Mouse (Mus musculus): ENCODE data around the gene Sh3rf3. TPM values are rescaled to one million over a fixed set of nuclear protein-coding genes. Genes with fewer than 3 reads are reported as not detected.
A peak's percentile ranks its signal among the peaks of the same experiment; 100 is the strongest.

Sh3rf3 gene
- polyA plus RNA-seq (2014; fragmentation: Nextera tagmentation; extraction: Ambion mirVana): 4.7 TPM in 2 replicates

- under 1% methylated on average over 51 of the region's 79 CpGs for WGBS
Measured at GRCm38 (mm10) chr10:58813081-58813800, at the start of gene Sh3rf3. Sh3rf3 (plus strand) TSS chr10:58813359.

GRCm38 (mm10) chr10:58788486-58789274 is 24.5 kb upstream of the Sh3rf3 start:
- no peaks in the 10 kb centered on the region for H3K36me3 ChIP-seq (ENCODE audit: control insufficient read depth, insufficient read depth, low read length)
- no peak overlapping the region for H3K4me2 ChIP-seq (ENCODE audit: low read depth, low read length)
- no peak overlapping the region for H3K4me3 ChIP-seq (ENCODE audit: low read depth, low read length)
- H3K9me3 ChIP-seq (ENCODE audit: control insufficient read depth, low read length): no peaks in the 10 kb centered on the region
- WGBS: 90% methylated on average over 8 of the region's 8 CpGs
- no peaks in the 10 kb centered on the region for H3K4me1 ChIP-seq (ENCODE audit: control insufficient read depth, insufficient read depth, low read length)
- H3K27me3 ChIP-seq (ENCODE audit: control insufficient read depth, insufficient read depth, low read length): no peaks in the 10 kb centered on the region
- no peak overlapping the region for H3K27ac ChIP-seq (ENCODE audit: low read depth, low read length)
- no peak for ATAC-seq (ENCODE audit: low read depth)
- H3K9ac ChIP-seq (replicated peaks; ENCODE audit: low read depth, low read length): no peak overlapping the region

More at GRCm38 (mm10) chr10:58813081-58813800, at the start of gene Sh3rf3:
- no peaks in the 10 kb centered on the region for H3K9me3 ChIP-seq (ENCODE audit: control insufficient read depth, low read length)
- H3K4me3 ChIP-seq (ENCODE audit: low read depth, low read length): peak within 1 kb of the TSS; percentile 70
- H3K27ac ChIP-seq (ENCODE audit: low read depth, low read length): peak within 1 kb of the TSS; percentile 39
- H3K4me2 ChIP-seq (ENCODE audit: low read depth, low read length): peak within 1 kb of the TSS; percentile 98
- H3K36me3 ChIP-seq (ENCODE audit: control insufficient read depth, insufficient read depth, low read length): no peaks in the 10 kb centered on the region
- H3K4me1 ChIP-seq (ENCODE audit: control insufficient read depth, insufficient read depth, low read length): peaks cover 4% of the 10 kb centered on the region; the same call in 1 of the 2 replicates
- peak; percentile 45 for ATAC-seq (ENCODE audit: low read depth)
- peak within 1 kb of the TSS; percentile 63 for H3K9ac ChIP-seq (replicated peaks; ENCODE audit: low read depth, low read length)
- H3K27me3 ChIP-seq (ENCODE audit: control insufficient read depth, insufficient read depth, low read length): no peaks in the 10 kb centered on the region

- no peak overlapping the region for H3K4me2 ChIP-seq (ENCODE audit: low read depth, low read length)
- 0 out of 2 replicates have a peak, but pooled peaks cover 4% of the 10 kb centered on the region for H3K4me1 ChIP-seq (ENCODE audit: control insufficient read depth, insufficient read depth, low read length)
- no peaks in the 10 kb centered on the region for H3K27me3 ChIP-seq (ENCODE audit: control insufficient read depth, insufficient read depth, low read length)
- WGBS: 91% methylated on average over 8 of the region's 8 CpGs
- H3K9ac ChIP-seq (replicated peaks; ENCODE audit: low read depth, low read length): no peak overlapping the region
- no peak overlapping the region for H3K27ac ChIP-seq (ENCODE audit: low read depth, low read length)
- no peak for ATAC-seq (ENCODE audit: low read depth)
- H3K9me3 ChIP-seq (ENCODE audit: control insufficient read depth, low read length): no peaks in the 10 kb centered on the region
- H3K4me3 ChIP-seq (ENCODE audit: low read depth, low read length): no peak overlapping the region
- no peaks in the 10 kb centered on the region for H3K36me3 ChIP-seq (ENCODE audit: control insufficient read depth, insufficient read depth, low read length)
Measured at GRCm38 (mm10) chr10:58797555-58797954, 15.6 kb upstream of the Sh3rf3 start.

GRCm38 (mm10) chr10:58798156-58798555 is 15.0 kb upstream of the Sh3rf3 start:
- 0 out of 2 replicates have a peak, but pooled peaks cover 4% of the 10 kb centered on the region for H3K4me1 ChIP-seq (ENCODE audit: control insufficient read depth, insufficient read depth, low read length)
- H3K4me3 ChIP-seq (ENCODE audit: low read depth, low read length): no peak overlapping the region
- H3K9me3 ChIP-seq (ENCODE audit: control insufficient read depth, low read length): no peaks in the 10 kb centered on the region
- ATAC-seq (ENCODE audit: low read depth): no peak
- H3K36me3 ChIP-seq (ENCODE audit: control insufficient read depth, insufficient read depth, low read length): no peaks in the 10 kb centered on the region
- H3K4me2 ChIP-seq (ENCODE audit: low read depth, low read length): no peak overlapping the region
- H3K9ac ChIP-seq (replicated peaks; ENCODE audit: low read depth, low read length): no peak overlapping the region
- H3K27me3 ChIP-seq (ENCODE audit: control insufficient read depth, insufficient read depth, low read length): no peaks in the 10 kb centered on the region
- WGBS: 81% methylated on average over 3 of the region's 3 CpGs
- H3K27ac ChIP-seq (ENCODE audit: low read depth, low read length): no peak overlapping the region

GRCm38 (mm10) chr10:58800996-58801433 is 12.1 kb upstream of the Sh3rf3 start:
- no peaks in the 10 kb centered on the region for H3K9me3 ChIP-seq (ENCODE audit: control insufficient read depth, low read length)
- ATAC-seq (ENCODE audit: low read depth): no peak
- H3K27me3 ChIP-seq (ENCODE audit: control insufficient read depth, insufficient read depth, low read length): no peaks in the 10 kb centered on the region
- no peaks in the 10 kb centered on the region for H3K36me3 ChIP-seq (ENCODE audit: control insufficient read depth, insufficient read depth, low read length)
- 0 out of 2 replicates have a peak, but pooled peaks cover 4% of the 10 kb centered on the region for H3K4me1 ChIP-seq (ENCODE audit: control insufficient read depth, insufficient read depth, low read length)
- H3K27ac ChIP-seq (ENCODE audit: low read depth, low read length): no peak overlapping the region
- H3K4me2 ChIP-seq (ENCODE audit: low read depth, low read length): peak overlapping the region; percentile 29
- no peak overlapping the region for H3K9ac ChIP-seq (replicated peaks; ENCODE audit: low read depth, low read length)
- H3K4me3 ChIP-seq (ENCODE audit: low read depth, low read length): no peak overlapping the region
- 31% methylated on average over 21 of the region's 21 CpGs for WGBS

GRCm38 (mm10) chr10:58802391-58802790 is 10.8 kb upstream of the Sh3rf3 start:
- Histone ChIP-seq H3K36me3 (ENCODE audit: control insufficient read depth, insufficient read depth, low read length) (no peaks in the 10 kb centered on the region), H3K4me1 (ENCODE audit: control insufficient read depth, insufficient read depth, low read length) (0 out of 2 replicates have a peak, but pooled peaks cover 4% of the 10 kb centered on the region), H3K27me3 (ENCODE audit: control insufficient read depth, insufficient read depth, low read length) (no peaks in the 10 kb centered on the region), H3K9me3 (ENCODE audit: control insufficient read depth, low read length) (no peaks in the 10 kb centered on the region), H3K27ac (ENCODE audit: low read depth, low read length) (no peak overlapping the region), H3K9ac (replicated peaks; ENCODE audit: low read depth, low read length) (no peak overlapping the region), H3K4me2 (ENCODE audit: low read depth, low read length) (no peak overlapping the region), H3K4me3 (ENCODE audit: low read depth, low read length) (no peak overlapping the region)
- 78% methylated on average over 1 of the region's 1 CpGs for WGBS
- no peak for ATAC-seq (ENCODE audit: low read depth)

GRCm38 (mm10) chr10:58807956-58808355 is 5.2 kb upstream of the Sh3rf3 start:
- Histone ChIP-seq H3K4me3 (ENCODE audit: low read depth, low read length) (no peak overlapping the region), H3K4me1 (ENCODE audit: control insufficient read depth, insufficient read depth, low read length) (no peaks in the 10 kb centered on the region), H3K4me2 (ENCODE audit: low read depth, low read length) (no peak overlapping the region), H3K9me3 (ENCODE audit: control insufficient read depth, low read length) (no peaks in the 10 kb centered on the region), H3K27ac (ENCODE audit: low read depth, low read length) (no peak overlapping the region), H3K9ac (replicated peaks; ENCODE audit: low read depth, low read length) (no peak overlapping the region), H3K27me3 (ENCODE audit: control insufficient read depth, insufficient read depth, low read length) (no peaks in the 10 kb centered on the region), H3K36me3 (ENCODE audit: control insufficient read depth, insufficient read depth, low read length) (no peaks in the 10 kb centered on the region)
- WGBS: 73% methylated on average over 3 of the region's 3 CpGs
- ATAC-seq (ENCODE audit: low read depth): no peak

- Histone ChIP-seq H3K9me3 (ENCODE audit: control insufficient read depth, low read length) (no peaks in the 10 kb centered on the region), H3K4me2 (ENCODE audit: low read depth, low read length) (no peak overlapping the region), H3K4me1 (ENCODE audit: control insufficient read depth, insufficient read depth, low read length) (peaks cover 4% of the 10 kb centered on the region; the same call in 1 of the 2 replicates), H3K4me3 (ENCODE audit: low read depth, low read length) (no peak overlapping the region), H3K27me3 (ENCODE audit: control insufficient read depth, insufficient read depth, low read length) (no peaks in the 10 kb centered on the region), H3K9ac (replicated peaks; ENCODE audit: low read depth, low read length) (no peak overlapping the region), H3K36me3 (ENCODE audit: control insufficient read depth, insufficient read depth, low read length) (no peaks in the 10 kb centered on the region), H3K27ac (ENCODE audit: low read depth, low read length) (no peak overlapping the region)
- no peak for ATAC-seq (ENCODE audit: low read depth)
- WGBS: 85% methylated on average over 5 of the region's 5 CpGs
Measured at GRCm38 (mm10) chr10:58810181-58810580, 3.0 kb upstream of the Sh3rf3 start.

Measured in neural tube, embryonic 14.5 days (tissue).